Mouse (Mus musculus) MEL (cell line): ENCODE results near the gene Tapbp. TPM values are rescaled to one million over a fixed set of nuclear protein-coding genes. Genes with fewer than 3 reads are reported as not detected.

ENCODE experiments used
- DNase-seq: peaks from one replicate; pipeline ENCODE4 v3.0.0; 2011; ENCODE audit warnings: low read depth, low spot score
- H3K27ac ChIP-seq: 2 replicates; pipeline ENCODE4 v1.5.1; 2012; ENCODE audit warnings: low read depth, mild to moderate bottlenecking, control low read depth, low read length, moderate library complexity; ENCODE audit not compliant: control insufficient read depth
- H3K27me3 ChIP-seq, 2 experiments: fragments of 150-350 bp in 1 of 2; sonication (generic) in 1 of 2; 2 replicates each; pipeline ENCODE4 v1.6.1; 2012; ENCODE audit warnings: low read length in 2 of 2, mild to moderate bottlenecking in 2 of 2, improper control_type of control experiment in 1 of 2, moderate library complexity in 1 of 2; ENCODE audit not compliant: insufficient read depth in 2 of 2, control insufficient read depth in 1 of 2
- H3K36me3 ChIP-seq, 2 experiments: 2 replicates each; pipeline ENCODE4 v1.6.1; 2012 to 2014; ENCODE audit warnings: low read length in 2 of 2, improper control_type of control experiment in 1 of 2, inconsistent platforms in 1 of 2, mild to moderate bottlenecking in 1 of 2; ENCODE audit not compliant: insufficient read depth in 2 of 2, control insufficient read depth in 1 of 2
- H3K4me1 ChIP-seq, 2 experiments: fragments of 150-350 bp in 1 of 2; sonication (generic) in 1 of 2; 2 replicates each; pipeline ENCODE4 v1.6.1; 2012; ENCODE audit warnings: low read length in 2 of 2, improper control_type of control experiment in 1 of 2, mild to moderate bottlenecking in 1 of 2; ENCODE audit not compliant: insufficient read depth in 2 of 2, control insufficient read depth in 1 of 2
- H3K4me3 ChIP-seq, 2 experiments: fragments of 150-350 bp in 1 of 2; sonication (generic) in 1 of 2; 2 replicates each; pipeline ENCODE4 v1.5.1; 2012; ENCODE audit warnings: low read depth in 2 of 2, low read length in 2 of 2, mild to moderate bottlenecking in 2 of 2, moderate library complexity in 2 of 2, control low read depth in 1 of 2, improper control_type of control experiment in 1 of 2; ENCODE audit not compliant: control insufficient read depth in 1 of 2, insufficient read depth in 1 of 2
- H3K79me2 ChIP-seq: 2 replicates; pipeline ENCODE4 v1.6.1; 2012; ENCODE audit warnings: mild to moderate bottlenecking, low read length, moderate library complexity; ENCODE audit not compliant: control insufficient read depth, poor library complexity, insufficient read depth
- H3K9ac ChIP-seq: 2 replicates; pipeline ENCODE4 v1.6.1; 2012; ENCODE audit warnings: low read depth, mild to moderate bottlenecking, control low read depth, low read length, moderate library complexity; ENCODE audit not compliant: control insufficient read depth, poor library complexity, severe bottlenecking
- H3K9me3 ChIP-seq: fragments of 150-350 bp; sonication (generic); replicated peaks from 2 replicates; pipeline ENCODE4 v1.6.1; 2012; ENCODE audit warnings: mild to moderate bottlenecking, low read length, improper control_type of control experiment, moderate library complexity; ENCODE audit not compliant: insufficient read depth
- BHLHE40 ChIP-seq: IDR thresholded peaks from 2 replicates; pipeline ENCODE4 v1.6.1; 2012; ENCODE audit warnings: low read depth, mild to moderate bottlenecking, inconsistent platforms, low read length, improper control_type of control experiment, borderline replicate concordance
- CTCF ChIP-seq, 3 experiments: IDR thresholded peaks in 2 of 3; conservative IDR thresholded peaks in 1 of 3; 2 replicates each; pipeline ENCODE4 v1.5.1; 2011 to 2012; ENCODE audit warnings: low read length in 3 of 3, low read depth in 2 of 3, mild to moderate bottlenecking in 2 of 3, improper control_type of control experiment in 1 of 3, inconsistent platforms in 1 of 3, mixed read lengths in 1 of 3, moderate library complexity in 1 of 3; ENCODE audit not compliant: control insufficient read depth in 1 of 3, insufficient read depth in 1 of 3, poor library complexity in 1 of 3, severe bottlenecking in 1 of 3
- ETS1 ChIP-seq: IDR thresholded peaks from 2 replicates; pipeline ENCODE4 v1.6.1; 2012; ENCODE audit warnings: low read depth, mild to moderate bottlenecking, inconsistent platforms, low read length, improper control_type of control experiment, moderate library complexity
- JUND ChIP-seq: IDR thresholded peaks from 2 replicates; pipeline ENCODE4 v1.6.1; 2011; ENCODE audit warnings: low read depth, mild to moderate bottlenecking, improper control_type of control experiment, low read length
- MYB ChIP-seq: IDR thresholded peaks from 2 replicates; pipeline ENCODE4 v1.6.1; 2011; ENCODE audit warnings: mild to moderate bottlenecking, low read depth, low read length, improper control_type of control experiment
- MYC ChIP-seq: IDR thresholded peaks from 2 replicates; pipeline ENCODE4 v1.6.1; 2011; ENCODE audit warnings: low read depth, mild to moderate bottlenecking, low read length, improper control_type of control experiment, moderate library complexity
- NELFE ChIP-seq: IDR thresholded peaks from 2 replicates; pipeline ENCODE4 v1.6.1; 2011; ENCODE audit warnings: low read depth, low read length, improper control_type of control experiment
- RCOR1 ChIP-seq: IDR thresholded peaks from 2 replicates; pipeline ENCODE4 v1.6.1; 2012; ENCODE audit warnings: low read depth, mild to moderate bottlenecking, inconsistent platforms, low read length, improper control_type of control experiment
- TCF12 ChIP-seq: IDR thresholded peaks from 2 replicates; pipeline ENCODE4 v1.6.1; 2014; ENCODE audit warnings: low read depth, mild to moderate bottlenecking, inconsistent platforms, low read length, improper control_type of control experiment, moderate library complexity
- USF1 ChIP-seq: IDR thresholded peaks from 2 replicates; pipeline ENCODE4 v1.6.1; 2014; ENCODE audit warnings: low read depth, mild to moderate bottlenecking, inconsistent platforms, low read length, improper control_type of control experiment, moderate library complexity
- ZMIZ1 ChIP-seq: IDR thresholded peaks from 2 replicates; pipeline ENCODE4 v1.6.1; 2012; ENCODE audit warnings: low read depth, mild to moderate bottlenecking, inconsistent platforms, low read length, improper control_type of control experiment, moderate library complexity
- ZNF384 ChIP-seq: IDR thresholded peaks from 2 replicates; pipeline ENCODE4 v1.6.1; 2012; ENCODE audit warnings: low read depth, mild to moderate bottlenecking, inconsistent platforms, low read length, improper control_type of control experiment
- polyA plus RNA-seq, 2 experiments: library from polyadenylated mRNA; stranded (reverse) in 1 of 2; unstranded in 1 of 2; fragments of >175 nt in 1 of 2; fragments of >200 nt in 1 of 2; gene quantifications; 2 replicates each; pipeline versions ENCODE4 v1.2.1 to v1.2.4; 2012; ENCODE audit warnings: low replicate concordance in 2 of 2, low read depth in 1 of 2; ENCODE audit not compliant: insufficient read length in 2 of 2, insufficient read depth in 1 of 2, missing spikeins in 1 of 2
- total RNA-seq: library from RNA; depleted of rRNA; stranded (reverse); fragments of 300-350 nt; gene quantifications from 2 replicates; pipeline ENCODE4 v1.2.3, GENCODE M21; 2012

Gene Tapbp
- total and polyA plus RNA-seq, 3 experiments: 24.3 to 33.3 TPM; not detected in 1

DNA sequence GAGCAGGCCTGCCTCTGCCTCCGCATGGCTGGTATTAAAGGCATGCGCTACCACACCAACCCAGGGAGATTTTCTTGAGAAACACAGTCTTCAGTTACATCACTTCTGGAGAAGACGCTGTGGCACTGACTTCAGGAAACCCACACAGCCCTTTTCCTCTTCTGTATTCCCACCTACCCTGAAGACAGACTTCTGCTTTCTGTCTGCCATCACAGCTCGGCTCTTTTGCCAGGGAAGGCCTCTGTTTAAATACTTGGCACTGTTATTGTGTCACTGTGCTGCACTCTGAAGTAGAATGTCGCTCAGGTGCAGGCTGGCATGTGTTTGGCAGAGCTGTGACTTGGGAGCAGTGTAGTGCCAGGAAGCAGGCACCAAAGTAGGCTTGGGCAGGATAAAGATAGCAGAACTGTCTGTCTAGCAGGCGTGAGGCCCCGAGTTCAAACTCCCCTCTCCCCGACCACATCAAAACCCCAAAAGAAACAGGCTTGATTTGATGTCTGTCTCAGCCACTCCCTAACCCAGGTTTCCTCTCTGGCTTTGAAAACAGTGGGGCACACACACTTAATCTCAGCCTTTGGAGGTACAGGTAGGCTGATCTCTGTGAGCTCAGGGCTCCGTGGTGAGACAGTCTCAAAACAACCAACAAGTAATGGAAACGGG lies 31.9 kb downstream of the Tapbp start:
- H3K27me3 ChIP-seq: no peaks in the 10 kb centered on the region
- no peak for DNase-seq
- peaks cover 3% of the 10 kb centered on the region in 2 experiments for H3K36me3 ChIP-seq
- peaks cover 2% of the 10 kb centered on the region for H3K79me2 ChIP-seq
- no peaks in the 10 kb centered on the region for H3K9me3 ChIP-seq
- H3K9ac ChIP-seq: no peak overlapping the region
- no peak overlapping the region for H3K4me3 ChIP-seq
- no peak overlapping the region for H3K27ac ChIP-seq
- TF ChIP-seq USF1: no peak
- no peak for TF ChIP-seq BHLHE40
- TF ChIP-seq ETS1: no peak
- peaks cover 0 to 7% of the 10 kb centered on the region in 2 experiments; a peak in 1 of 4 replicates for H3K4me1 ChIP-seq

GRCm38 (mm10) chr17:33948090-33948904 lies 32.6 kb downstream of the Tapbp start:
- peaks cover 7 to 11% of the 10 kb centered on the region in 2 experiments for H3K36me3 ChIP-seq
- DNase-seq: no peak
- no peaks in the 10 kb centered on the region for H3K9me3 ChIP-seq
- no peak overlapping the region for H3K27ac ChIP-seq
- H3K27me3 ChIP-seq: no peaks in the 10 kb centered on the region
- no peak overlapping the region for H3K9ac ChIP-seq
- peaks cover 10% of the 10 kb centered on the region for H3K79me2 ChIP-seq
- no peak overlapping the region for H3K4me3 ChIP-seq
- H3K4me1 ChIP-seq: peaks cover 0 to 12% of the 10 kb centered on the region in 2 experiments; a peak in 2 of 4 replicates
- TF ChIP-seq ZNF384 (no peak), ZMIZ1 (no peak), TCF12 (no peak), JUND (no peak), MYC (no peak), MYB (no peak), CTCF (IDR thresholded peaks at IDR 0.05 in 2 of 3, conservative IDR thresholded peaks at IDR 0.05 in 1 of 3; ENCODE audit: control insufficient read depth in 1 of 3, insufficient read depth in 1 of 3, low read depth in 2 of 3, low read length in 3 of 3, poor library complexity in 1 of 3, severe bottlenecking in 1 of 3) (no peak), NELFE (no peak), RCOR1 (no peak), BHLHE40 (no peak)
